Mouse (Mus musculus) MEL (cell line): Measurements from ENCODE around the gene Smyd3. TPM values are rescaled to one million over a fixed set of nuclear protein-coding genes. Genes with fewer than 3 reads are reported as not detected.

ENCODE experiments used
- DNase-seq: peaks from one replicate; pipeline ENCODE4 v3.0.0; 2011; ENCODE audit warnings: low read depth, low spot score
- H3K27ac ChIP-seq: 2 replicates; pipeline ENCODE4 v1.5.1; 2012; ENCODE audit warnings: low read depth, mild to moderate bottlenecking, control low read depth, low read length, moderate library complexity; ENCODE audit not compliant: control insufficient read depth
- H3K27me3 ChIP-seq, 2 experiments: fragments of 150-350 bp in 1 of 2; sonication (generic) in 1 of 2; 2 replicates each; pipeline ENCODE4 v1.6.1; 2012; ENCODE audit warnings: low read length in 2 of 2, mild to moderate bottlenecking in 2 of 2, improper control_type of control experiment in 1 of 2, moderate library complexity in 1 of 2; ENCODE audit not compliant: insufficient read depth in 2 of 2, control insufficient read depth in 1 of 2
- H3K36me3 ChIP-seq, 2 experiments: 2 replicates each; pipeline ENCODE4 v1.6.1; 2012 to 2014; ENCODE audit warnings: low read length in 2 of 2, improper control_type of control experiment in 1 of 2, inconsistent platforms in 1 of 2, mild to moderate bottlenecking in 1 of 2; ENCODE audit not compliant: insufficient read depth in 2 of 2, control insufficient read depth in 1 of 2
- H3K4me1 ChIP-seq, 2 experiments: fragments of 150-350 bp in 1 of 2; sonication (generic) in 1 of 2; 2 replicates each; pipeline ENCODE4 v1.6.1; 2012; ENCODE audit warnings: low read length in 2 of 2, improper control_type of control experiment in 1 of 2, mild to moderate bottlenecking in 1 of 2; ENCODE audit not compliant: insufficient read depth in 2 of 2, control insufficient read depth in 1 of 2
- H3K4me3 ChIP-seq, 2 experiments: fragments of 150-350 bp in 1 of 2; sonication (generic) in 1 of 2; 2 replicates each; pipeline ENCODE4 v1.5.1; 2012; ENCODE audit warnings: low read depth in 2 of 2, low read length in 2 of 2, mild to moderate bottlenecking in 2 of 2, moderate library complexity in 2 of 2, control low read depth in 1 of 2, improper control_type of control experiment in 1 of 2; ENCODE audit not compliant: control insufficient read depth in 1 of 2, insufficient read depth in 1 of 2
- H3K79me2 ChIP-seq: 2 replicates; pipeline ENCODE4 v1.6.1; 2012; ENCODE audit warnings: mild to moderate bottlenecking, low read length, moderate library complexity; ENCODE audit not compliant: control insufficient read depth, poor library complexity, insufficient read depth
- H3K9ac ChIP-seq: 2 replicates; pipeline ENCODE4 v1.6.1; 2012; ENCODE audit warnings: low read depth, mild to moderate bottlenecking, control low read depth, low read length, moderate library complexity; ENCODE audit not compliant: control insufficient read depth, poor library complexity, severe bottlenecking
- H3K9me3 ChIP-seq: fragments of 150-350 bp; sonication (generic); replicated peaks from 2 replicates; pipeline ENCODE4 v1.6.1; 2012; ENCODE audit warnings: mild to moderate bottlenecking, low read length, improper control_type of control experiment, moderate library complexity; ENCODE audit not compliant: insufficient read depth
- BHLHE40 ChIP-seq: IDR thresholded peaks from 2 replicates; pipeline ENCODE4 v1.6.1; 2012; ENCODE audit warnings: low read depth, mild to moderate bottlenecking, inconsistent platforms, low read length, improper control_type of control experiment, borderline replicate concordance
- CHD1 ChIP-seq: IDR thresholded peaks from 2 replicates; pipeline ENCODE4 v1.6.1; 2012; ENCODE audit warnings: low read depth, mild to moderate bottlenecking, inconsistent platforms, low read length, improper control_type of control experiment
- CHD2 ChIP-seq: IDR thresholded peaks from 2 replicates; pipeline ENCODE4 v1.6.1; 2011; ENCODE audit warnings: low read length, improper control_type of control experiment
- E2F4 ChIP-seq: IDR thresholded peaks from 2 replicates; pipeline ENCODE4 v1.6.1; 2011; ENCODE audit warnings: low read depth, low read length, improper control_type of control experiment, borderline replicate concordance
- ETS1 ChIP-seq: IDR thresholded peaks from 2 replicates; pipeline ENCODE4 v1.6.1; 2012; ENCODE audit warnings: low read depth, mild to moderate bottlenecking, inconsistent platforms, low read length, improper control_type of control experiment, moderate library complexity
- GABPA ChIP-seq: IDR thresholded peaks from 2 replicates; pipeline ENCODE4 v1.6.1; 2012; ENCODE audit warnings: low read depth, mild to moderate bottlenecking, inconsistent platforms, low read length, improper control_type of control experiment, moderate library complexity
- GATA1 ChIP-seq: IDR thresholded peaks from 2 replicates; pipeline ENCODE4 v1.6.1; 2011; ENCODE audit warnings: low read depth, low read length, improper control_type of control experiment
- JUND ChIP-seq: IDR thresholded peaks from 2 replicates; pipeline ENCODE4 v1.6.1; 2011; ENCODE audit warnings: low read depth, mild to moderate bottlenecking, improper control_type of control experiment, low read length
- KAT2A ChIP-seq: conservative IDR thresholded peaks from 2 replicates; pipeline ENCODE4 v1.6.1; 2012; ENCODE audit warnings: low read depth, low read length, improper control_type of control experiment, inconsistent platforms
- MAZ ChIP-seq: IDR thresholded peaks from 2 replicates; pipeline ENCODE4 v1.6.1; 2012; ENCODE audit warnings: low read depth, mild to moderate bottlenecking, inconsistent platforms, low read length, improper control_type of control experiment
- NELFE ChIP-seq: IDR thresholded peaks from 2 replicates; pipeline ENCODE4 v1.6.1; 2011; ENCODE audit warnings: low read depth, low read length, improper control_type of control experiment
- POLR2AphosphoS2 ChIP-seq: IDR thresholded peaks from 2 replicates; pipeline ENCODE4 v1.6.1; 2011; ENCODE audit warnings: low read length, improper control_type of control experiment
- POLR2AphosphoS5 ChIP-seq: IDR thresholded peaks from 2 replicates; pipeline ENCODE4 v1.6.1; 2012; ENCODE audit warnings: low read depth, borderline replicate concordance, mild to moderate bottlenecking, inconsistent platforms, low read length, moderate library complexity, mixed read lengths
- RAD21 ChIP-seq: IDR thresholded peaks from 2 replicates; pipeline ENCODE4 v1.6.1; 2011; ENCODE audit warnings: mild to moderate bottlenecking, low read depth, low read length, improper control_type of control experiment
- RCOR1 ChIP-seq: IDR thresholded peaks from 2 replicates; pipeline ENCODE4 v1.6.1; 2012; ENCODE audit warnings: low read depth, mild to moderate bottlenecking, inconsistent platforms, low read length, improper control_type of control experiment
- SMC3 ChIP-seq: IDR thresholded peaks from 2 replicates; pipeline ENCODE4 v1.6.1; 2011; ENCODE audit warnings: low read depth, low read length, improper control_type of control experiment
- TAL1 ChIP-seq: IDR thresholded peaks from 2 replicates; pipeline ENCODE4 v1.6.1; 2012; ENCODE audit warnings: mild to moderate bottlenecking, inconsistent platforms, low read length, moderate library complexity, mixed read lengths
- TBP ChIP-seq: IDR thresholded peaks from 2 replicates; pipeline ENCODE4 v1.8.0; 2011; ENCODE audit warnings: low read depth, low read length, improper control_type of control experiment
- USF1 ChIP-seq: IDR thresholded peaks from 2 replicates; pipeline ENCODE4 v1.6.1; 2014; ENCODE audit warnings: low read depth, mild to moderate bottlenecking, inconsistent platforms, low read length, improper control_type of control experiment, moderate library complexity
- ZKSCAN1 ChIP-seq: IDR thresholded peaks from 2 replicates; pipeline ENCODE4 v1.6.1; 2012; ENCODE audit warnings: low read depth, mild to moderate bottlenecking, inconsistent platforms, low read length, improper control_type of control experiment, moderate library complexity
- ZNF384 ChIP-seq: IDR thresholded peaks from 2 replicates; pipeline ENCODE4 v1.6.1; 2012; ENCODE audit warnings: low read depth, mild to moderate bottlenecking, inconsistent platforms, low read length, improper control_type of control experiment
- polyA plus RNA-seq, 2 experiments: library from polyadenylated mRNA; stranded (reverse) in 1 of 2; unstranded in 1 of 2; fragments of >175 nt in 1 of 2; fragments of >200 nt in 1 of 2; gene quantifications; 2 replicates each; pipeline versions ENCODE4 v1.2.1 to v1.2.4; 2012; ENCODE audit warnings: low replicate concordance in 2 of 2, low read depth in 1 of 2; ENCODE audit not compliant: insufficient read length in 2 of 2, insufficient read depth in 1 of 2, missing spikeins in 1 of 2
- total RNA-seq: library from RNA; depleted of rRNA; stranded (reverse); fragments of 300-350 nt; gene quantifications from 2 replicates; pipeline ENCODE4 v1.2.3, GENCODE M21; 2012

The Smyd3 gene
- total and polyA plus RNA-seq, 3 experiments, result 13.3 to 18.2 TPM; not detected in 1

DNA sequence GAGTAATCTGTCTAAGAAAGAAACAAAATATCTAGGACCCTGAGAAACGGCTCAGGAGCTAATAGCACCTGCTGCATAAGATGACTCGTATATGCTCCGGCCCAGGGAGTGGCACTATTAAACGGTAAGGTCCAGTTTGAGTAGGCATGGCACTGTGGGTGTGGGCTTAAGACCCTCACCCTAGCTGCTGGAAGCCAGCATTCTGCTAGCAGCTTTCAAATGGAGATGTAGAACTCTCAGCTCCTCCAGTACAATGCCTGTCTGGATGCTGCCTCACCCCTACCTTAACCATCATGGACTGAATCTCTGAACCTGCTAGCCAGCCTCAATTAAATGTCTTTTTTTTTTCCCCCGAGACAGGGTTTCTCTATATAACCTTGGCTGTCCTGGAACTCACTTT lies 55.5 kb downstream of the Smyd3 start:
- H3K9me3 ChIP-seq, result no peaks in the 10 kb centered on the region
- no peaks in the 10 kb centered on the region for H3K4me1 ChIP-seq
- H3K27me3 ChIP-seq, result no peaks in the 10 kb centered on the region
- no peaks in the 10 kb centered on the region for H3K79me2 ChIP-seq
- TF ChIP-seq RAD21, result no peak
- TF ChIP-seq CHD2, result no peak
- no peak for TF ChIP-seq JUND
- no peak for TF ChIP-seq NELFE
- no peak for TF ChIP-seq POLR2AphosphoS2
- no peak for TF ChIP-seq BHLHE40
- no peak for TF ChIP-seq USF1
- TF ChIP-seq MAZ, result no peak
- TF ChIP-seq TAL1, result no peak
- TF ChIP-seq ZNF384, result no peak
- no peak for TF ChIP-seq ETS1
- no peak for TF ChIP-seq ZKSCAN1
- TF ChIP-seq SMC3, result no peak
- TF ChIP-seq KAT2A, result no peak
- TF ChIP-seq POLR2AphosphoS5, result no peak
- no peak for TF ChIP-seq RCOR1
- no peak for TF ChIP-seq E2F4
- no peak overlapping the region for H3K27ac ChIP-seq
- H3K4me3 ChIP-seq, result no peak overlapping the region
- no peaks in the 10 kb centered on the region for H3K36me3 ChIP-seq
- no peak for DNase-seq
- H3K9ac ChIP-seq, result no peak overlapping the region

DNA sequence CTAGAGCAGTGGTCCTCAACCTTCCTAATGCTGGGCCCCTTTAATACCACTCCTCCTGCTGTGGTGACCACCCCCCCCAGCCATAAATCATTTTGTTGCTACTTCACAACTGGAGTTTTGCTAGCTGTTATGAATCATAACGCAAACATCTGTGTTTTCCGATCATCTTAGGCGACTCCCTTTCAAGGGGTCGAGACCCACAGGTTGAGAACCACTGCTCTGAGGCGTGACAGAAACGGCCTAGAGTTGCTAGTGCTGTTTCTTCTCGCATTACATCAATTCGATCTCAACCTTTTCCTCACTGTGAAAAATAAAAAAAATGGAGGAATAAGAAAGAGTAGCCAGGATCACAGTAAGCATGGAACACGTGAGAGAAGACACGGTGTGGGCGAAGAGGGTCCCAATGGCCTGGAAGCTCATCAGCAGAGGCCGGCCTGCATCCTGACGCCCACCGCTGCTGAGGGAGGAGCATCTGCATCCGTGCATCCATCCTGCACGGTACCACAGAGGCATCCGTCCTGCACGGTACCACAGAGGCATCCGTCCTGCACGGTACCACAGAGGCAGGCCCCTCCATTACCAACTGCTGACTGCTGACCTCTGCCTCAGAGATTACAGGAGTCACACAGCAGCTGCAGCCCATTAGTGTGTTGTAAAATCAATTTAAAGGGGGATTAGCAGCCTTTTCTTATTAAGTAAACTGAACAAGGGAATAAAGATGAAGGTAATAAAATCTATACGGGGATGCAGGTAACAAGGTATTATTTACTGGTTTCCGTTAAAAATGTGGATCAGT lies 56.6 kb downstream of the Smyd3 start:
- no peaks in the 10 kb centered on the region for H3K9me3 ChIP-seq
- no peak overlapping the region for H3K27ac ChIP-seq
- no peak for TF ChIP-seq GATA1
- TF ChIP-seq CHD1, result no peak
- no peak for TF ChIP-seq TBP
- no peak for TF ChIP-seq GABPA
- no peaks in the 10 kb centered on the region for H3K79me2 ChIP-seq
- no peaks in the 10 kb centered on the region for H3K27me3 ChIP-seq
- DNase-seq, result no peak
- no peaks in the 10 kb centered on the region for H3K36me3 ChIP-seq
- no peak overlapping the region for H3K9ac ChIP-seq
- no peak overlapping the region for H3K4me3 ChIP-seq
- H3K4me1 ChIP-seq, result no peaks in the 10 kb centered on the region
